In the genomic region with DNA sequence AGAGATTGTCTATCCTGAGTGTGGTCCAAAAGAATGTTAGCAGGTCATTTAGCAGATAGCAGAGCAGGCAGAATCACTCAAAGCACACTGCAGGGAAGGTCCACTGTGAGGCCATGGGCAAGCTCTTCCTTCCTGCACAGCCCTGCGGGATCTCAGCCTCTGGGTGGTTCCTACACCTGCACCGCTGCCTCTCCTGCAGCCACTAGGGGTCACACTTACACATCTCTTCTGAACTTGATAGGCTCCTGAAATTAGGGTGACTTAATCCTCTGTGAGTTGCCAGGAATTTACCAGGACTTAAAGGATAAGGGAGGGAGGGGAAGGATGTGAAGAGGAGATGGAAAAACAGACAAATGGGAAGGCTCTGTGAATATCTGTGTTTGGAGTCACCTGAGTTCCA, we compare ENCODE assay signal across 8 mouse cellular contexts.
DNase-seq lines count a peak whose midpoint lies in the region; ATAC-seq lines count a peak whose summit lies in the region.

No protein-coding gene starts in this region.

- H3K4me3 ChIP-seq in forebrain, embryonic 13.5 days = no peak overlapping the region

- no peak overlapping the region for H3K4me2 ChIP-seq in forebrain, embryonic 13.5 days

- WGBS in forebrain, embryonic 13.5 days = 0% methylated on average over 2 of the region's 2 CpGs

- H3K36me3 ChIP-seq in forebrain, embryonic 13.5 days (ENCODE audit: poor library complexity, severe bottlenecking) = no peaks in the 10 kb centered on the region

- DNase-seq in NIH3T3 (ENCODE audit: low read depth) = peak; percentile 28
- peak; percentile 17 for DNase-seq in c-Kit-positive CD71-negative TER-119-negative erythroid progenitor cells, embryonic 14.5 days (ENCODE audit: low read depth)
- peak; percentile 19 for DNase-seq in induced T-regulatory cell, adult 2 months (ENCODE audit: low read depth)
- DNase-seq in layer of hippocampus, postnatal 36 days = peak; percentile 51 to 59
- peak; percentile 73 for DNase-seq in right cerebral cortex, adult 18-20 months
- DNase-seq in T-cell, adult 2 months (ENCODE audit: low spot score) = no peak

- H3K4me1 ChIP-seq in forebrain, embryonic 13.5 days = peaks cover 21% of the 10 kb centered on the region

- peak; percentile 68 for ATAC-seq in forebrain, embryonic 13.5 days
- peak; percentile 78 for ATAC-seq in megakaryocyte, adult 5-6 weeks (ENCODE audit: poor library complexity, severe bottlenecking)

- no peak overlapping the region for H3K27ac ChIP-seq in forebrain, embryonic 13.5 days

- no peak overlapping the region for H3K9ac ChIP-seq in forebrain, embryonic 13.5 days

- H3K9me3 ChIP-seq in forebrain, embryonic 13.5 days (replicated peaks) = 0 out of 2 replicates have a peak, but pooled peaks cover under 1% of the 10 kb centered on the region

- H3K27me3 ChIP-seq in forebrain, embryonic 13.5 days = peaks cover 27% of the 10 kb centered on the region; the same call in 1 of the 2 replicates
